28 mouse cellular contexts compared by ENCODE assay signal in the genomic region with DNA sequence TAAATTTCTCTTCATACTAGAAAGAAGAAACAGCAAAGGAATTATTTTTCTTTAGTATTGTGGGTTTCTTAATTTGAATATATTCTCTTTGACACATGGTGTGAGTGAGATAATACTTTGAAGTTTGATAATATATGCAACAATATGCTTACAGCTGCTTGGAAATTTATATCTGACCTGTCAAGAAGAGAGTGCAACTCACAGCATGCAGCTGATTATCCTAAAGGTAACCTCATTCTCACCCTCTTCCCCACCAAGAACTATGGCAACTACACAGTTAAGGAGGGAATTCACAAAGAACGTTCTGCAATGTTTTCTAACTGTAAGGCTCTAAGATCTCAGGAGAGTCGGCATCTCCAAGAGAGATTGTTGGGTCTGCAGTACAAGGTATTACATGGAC. TPM values are rescaled to one million over a fixed set of nuclear protein-coding genes. Genes with fewer than 3 reads are reported as not detected.
"Had no signal": no experiment of that assay in that cellular context is flagged by ENCODE, and none has a peak within 500 bp of the region (broad histone marks: within the 10 kb centered on the region; RNA-seq: fewer than 3 reads in every experiment).

No protein-coding gene starts in this region.

- H3K36me3 ChIP-seq: kidney, embryonic 15.5 days; liver, embryonic 15.5 days; neural tube, embryonic 12.5 days; neural tube, embryonic 15.5 days had no signal

- H3K27me3 ChIP-seq: kidney, embryonic 15.5 days; liver, embryonic 15.5 days; megakaryocyte, embryonic 14.5 days; neural tube, embryonic 12.5 days; neural tube, embryonic 15.5 days had no signal

- H3K9ac ChIP-seq: kidney, embryonic 15.5 days; liver, embryonic 15.5 days; lung, embryonic 14.5 days; neural tube, embryonic 12.5 days; neural tube, embryonic 15.5 days had no signal

- H3K4me3 ChIP-seq: kidney, embryonic 15.5 days; liver, embryonic 15.5 days; megakaryocyte, embryonic 14.5 days; neural tube, embryonic 12.5 days; neural tube, embryonic 15.5 days had no signal

- H3K27ac ChIP-seq: kidney, embryonic 15.5 days; liver, embryonic 15.5 days; macrophage; neural tube, embryonic 12.5 days; neural tube, embryonic 15.5 days had no signal

- DNase-seq: kidney, adult 11 months; kidney, adult 8-10 months; kidney, postnatal 10 days; kidney, postnatal 4 days; lung, embryonic 14.5 days; midbrain, embryonic 14.5 days; right cerebral cortex, postnatal 25 days; spleen, adult 18-20 months; thymus, adult 18-20 months; thymus, postnatal 36 days had no signal

- H3K4me1 ChIP-seq: kidney, embryonic 15.5 days; megakaryocyte, embryonic 14.5 days; neural tube, embryonic 12.5 days; neural tube, embryonic 15.5 days had no signal

- H3K9me3 ChIP-seq: kidney, embryonic 15.5 days; liver, embryonic 15.5 days; neural tube, embryonic 12.5 days; neural tube, embryonic 15.5 days had no signal

- ATAC-seq: lung, postnatal 0 days had no signal

- H3K4me2 ChIP-seq: kidney, embryonic 15.5 days; liver, embryonic 15.5 days; lung, embryonic 14.5 days; midbrain, embryonic 11.5 days; neural tube, embryonic 12.5 days; neural tube, embryonic 15.5 days had no signal

RNA-seq across cellular contexts. Expression of gene Khdc1a, which starts 33.1 kb away (rescaled TPM):
- total RNA-seq: layer of hippocampus, adult 18-20 months; layer of hippocampus, postnatal 25 days; left cerebral cortex, adult 18-20 months; left cerebral cortex, postnatal 36 days; midbrain, postnatal 0 days had no signal
- polyA plus RNA-seq: intestine, embryonic 14.5 days; kidney, embryonic 15.5 days; limb, embryonic 11.5 days; limb, embryonic 14.5 days; liver, embryonic 15.5 days; lung, embryonic 14.5 days; lung, postnatal 0 days; macrophage; midbrain, embryonic 11.5 days; midbrain, embryonic 14.5 days; midbrain, postnatal 0 days; neural tube, embryonic 12.5 days; neural tube, embryonic 15.5 days; stomach, embryonic 16.5 days; testis, adult 2 months had no signal

RNA-seq across cellular contexts. Expression of gene Khdc1c, which starts 51.8 kb away (rescaled TPM):
- total RNA-seq: layer of hippocampus, adult 18-20 months; layer of hippocampus, postnatal 25 days; left cerebral cortex, adult 18-20 months; left cerebral cortex, postnatal 36 days; midbrain, postnatal 0 days had no signal
- polyA plus RNA-seq: intestine, embryonic 14.5 days; kidney, embryonic 15.5 days; limb, embryonic 11.5 days; limb, embryonic 14.5 days; liver, embryonic 15.5 days; lung, embryonic 14.5 days; lung, postnatal 0 days; macrophage; midbrain, embryonic 11.5 days; midbrain, embryonic 14.5 days; midbrain, postnatal 0 days; neural tube, embryonic 12.5 days; neural tube, embryonic 15.5 days; stomach, embryonic 16.5 days; testis, adult 2 months had no signal
